Mouse (Mus musculus): Measurements from ENCODE around the gene Mtmr11.
A peak's percentile ranks its signal among the peaks of the same experiment; 100 is the strongest.

The Mtmr11 gene

DNA sequence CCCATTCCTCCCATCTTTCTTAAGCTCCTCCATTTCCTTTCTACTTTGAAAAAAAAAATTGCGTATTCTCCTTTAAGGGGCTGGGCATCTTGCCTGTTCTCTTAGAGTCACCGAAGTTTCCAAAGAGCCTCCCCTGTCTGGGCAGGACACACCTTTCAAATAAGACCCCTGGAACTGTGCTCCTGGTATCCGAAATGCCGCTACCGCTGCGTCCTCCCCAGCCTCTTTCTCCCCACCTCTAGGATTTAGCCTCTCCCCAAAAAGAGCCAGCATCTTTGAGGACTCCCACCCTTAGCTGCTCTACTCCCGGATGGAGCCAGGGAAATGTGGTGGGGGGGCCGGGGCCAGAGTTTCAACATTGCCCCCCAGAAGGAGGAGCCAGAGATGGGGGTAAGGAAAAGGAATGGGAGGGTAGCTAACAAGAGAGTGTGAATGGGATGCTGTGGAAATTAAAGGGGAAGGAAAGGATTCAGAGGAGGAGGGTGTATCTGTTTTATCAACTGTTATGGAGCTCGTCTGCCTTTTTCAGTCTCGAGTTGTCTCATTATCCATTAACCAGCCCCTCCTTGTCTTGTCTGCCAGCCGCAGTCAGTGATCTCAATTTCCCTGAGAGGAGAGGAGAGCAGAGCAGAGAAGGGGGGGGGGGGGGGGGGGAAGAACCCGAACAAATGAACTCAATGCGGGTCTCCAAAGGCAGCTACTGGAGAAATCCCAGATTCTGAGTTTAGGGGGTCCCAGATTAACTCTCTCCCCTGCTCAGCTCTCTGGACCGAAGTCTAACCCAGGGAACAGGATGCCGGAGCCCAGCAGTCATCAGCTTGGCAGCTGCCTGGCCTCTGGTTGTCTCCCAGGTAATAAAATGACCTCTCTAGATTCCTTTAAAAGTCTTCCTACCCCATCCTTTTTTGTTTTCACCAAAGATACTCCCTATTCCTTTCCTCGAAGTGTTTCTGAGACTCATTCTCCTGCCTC lies at the start of gene Mtmr11:
TSS of gene Mtmr11 (plus strand) at position 136 of the 972 bp plus-strand sequence.
- peak; percentile 72 for DNase-seq (ENCODE audit: low read depth, low spot score)

DNA sequence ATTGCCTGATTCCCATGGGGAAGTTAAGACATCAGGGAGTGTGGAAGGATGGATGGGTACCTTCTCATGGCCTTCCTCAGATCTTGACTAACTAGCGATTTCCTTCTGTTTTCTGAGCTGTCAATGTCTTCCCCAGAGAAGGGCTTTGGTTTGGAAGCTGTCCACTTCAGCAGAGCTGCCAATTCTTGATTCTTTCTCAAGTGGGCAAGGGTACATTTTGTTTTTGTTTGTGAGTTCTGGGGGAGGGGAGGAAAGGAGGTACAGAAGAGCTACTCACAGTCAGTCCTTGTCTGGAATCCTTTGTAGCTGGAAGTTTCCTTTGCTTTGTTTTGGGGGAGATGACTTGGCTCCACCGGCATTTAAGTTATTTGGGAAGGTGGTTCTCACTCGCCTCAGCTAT lies 48.6 kb upstream of the Mtmr11 start:
- peak; percentile 49 for DNase-seq (ENCODE audit: low read depth, low spot score)

DNA sequence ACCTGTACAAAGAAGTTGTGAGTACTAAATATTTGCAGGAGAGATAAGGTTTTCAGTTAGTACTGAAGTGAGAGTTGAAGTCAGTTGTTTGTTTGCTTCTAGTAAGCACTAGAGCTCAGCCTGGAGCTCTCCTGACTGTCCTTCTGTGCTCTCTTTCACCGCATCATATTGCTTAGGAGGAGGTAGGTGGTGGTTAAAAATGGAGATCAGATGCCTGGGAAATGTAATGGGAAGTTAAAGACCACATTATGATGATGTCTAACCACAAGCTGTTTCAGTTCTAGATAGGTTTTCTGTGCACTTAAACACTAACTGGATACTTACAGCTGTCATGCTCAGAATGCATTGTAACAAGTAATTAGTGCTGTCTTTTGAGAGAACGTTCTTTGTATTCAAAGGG lies 43.7 kb upstream of the Mtmr11 start:
- DNase-seq (ENCODE audit: low read depth, low spot score): no peak

DNA sequence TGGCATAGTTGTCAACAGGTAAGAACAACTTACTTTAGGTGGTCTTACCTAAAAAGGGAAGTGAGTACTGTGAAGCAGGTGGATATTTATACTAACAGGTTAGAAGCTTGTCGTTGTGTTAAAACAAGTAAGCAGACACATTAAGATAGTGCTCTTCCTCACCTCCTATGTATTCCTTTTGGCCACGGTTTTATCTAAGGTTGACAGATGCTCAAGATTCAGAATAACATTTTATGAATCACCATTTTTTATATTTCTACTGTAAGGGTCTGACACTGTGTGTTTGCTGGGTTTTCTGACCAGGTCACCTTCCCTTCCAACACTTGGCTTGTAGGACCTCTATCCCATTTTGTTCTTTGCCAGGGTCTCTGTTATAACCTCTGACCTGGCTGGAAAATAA lies 43.1 kb upstream of the Mtmr11 start:
- no peak for DNase-seq (ENCODE audit: low read depth, low spot score)

DNA sequence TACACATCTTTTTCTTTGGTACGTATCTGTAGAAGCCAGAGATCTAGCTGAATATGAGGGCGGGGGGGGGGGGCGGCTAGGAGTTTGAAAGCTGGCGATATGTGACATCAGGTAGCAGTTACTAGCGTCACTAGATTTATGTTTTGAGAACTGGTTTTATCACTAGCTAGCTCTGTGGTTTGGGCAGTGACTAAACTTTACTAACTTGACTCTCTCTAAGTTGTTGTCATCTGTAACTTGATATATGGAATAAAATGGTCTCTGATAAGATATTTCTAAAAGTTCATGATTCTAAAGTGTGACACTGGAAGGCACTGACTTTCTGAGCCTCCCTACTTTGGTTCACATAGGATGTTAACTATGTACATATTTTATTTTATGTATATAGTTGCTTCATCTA lies 37.6 kb upstream of the Mtmr11 start:
- DNase-seq (ENCODE audit: low read depth, low spot score): no peak

DNA sequence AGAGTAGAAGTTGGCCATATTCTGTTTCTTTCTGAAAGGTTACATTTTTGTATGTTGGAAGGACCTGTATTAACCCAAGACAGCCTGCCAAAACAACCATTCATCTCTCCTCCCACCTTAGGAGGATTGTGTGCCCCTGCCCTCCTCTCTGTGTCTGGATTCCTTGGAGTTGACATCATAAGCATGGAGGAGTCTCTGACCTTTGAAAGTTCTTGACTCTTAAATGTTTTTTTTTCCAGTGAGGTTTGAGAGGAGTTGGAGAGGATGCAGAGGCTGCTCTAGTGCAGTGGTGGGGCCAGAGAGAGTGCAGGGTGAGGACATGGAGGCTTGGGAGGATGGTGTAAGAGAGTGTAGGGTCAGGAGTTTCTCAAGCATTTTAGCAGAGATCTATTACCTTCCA lies 33.7 kb upstream of the Mtmr11 start:
- DNase-seq (ENCODE audit: low read depth, low spot score): peak; percentile 81

DNA sequence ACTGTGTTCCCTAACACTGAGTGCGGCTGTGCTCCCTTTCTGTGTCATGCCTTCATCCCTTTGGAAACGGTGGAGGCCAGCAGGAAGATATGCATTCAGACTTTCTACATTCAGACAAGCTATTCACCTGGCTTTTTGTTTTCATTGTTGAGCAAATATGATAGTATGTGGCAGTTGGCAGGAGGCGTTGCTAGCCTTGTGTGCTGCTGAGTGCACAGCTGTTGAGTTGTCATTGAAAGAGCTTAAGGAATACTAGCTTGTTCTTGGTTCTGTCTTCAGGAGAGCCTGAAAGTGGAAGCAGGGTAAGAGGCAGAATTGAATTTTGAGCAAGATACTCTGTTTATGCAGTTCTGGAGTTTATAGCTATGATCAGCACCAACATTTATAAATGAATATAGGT lies 29.3 kb upstream of the Mtmr11 start:
- no peak for DNase-seq (ENCODE audit: low read depth, low spot score)

DNA sequence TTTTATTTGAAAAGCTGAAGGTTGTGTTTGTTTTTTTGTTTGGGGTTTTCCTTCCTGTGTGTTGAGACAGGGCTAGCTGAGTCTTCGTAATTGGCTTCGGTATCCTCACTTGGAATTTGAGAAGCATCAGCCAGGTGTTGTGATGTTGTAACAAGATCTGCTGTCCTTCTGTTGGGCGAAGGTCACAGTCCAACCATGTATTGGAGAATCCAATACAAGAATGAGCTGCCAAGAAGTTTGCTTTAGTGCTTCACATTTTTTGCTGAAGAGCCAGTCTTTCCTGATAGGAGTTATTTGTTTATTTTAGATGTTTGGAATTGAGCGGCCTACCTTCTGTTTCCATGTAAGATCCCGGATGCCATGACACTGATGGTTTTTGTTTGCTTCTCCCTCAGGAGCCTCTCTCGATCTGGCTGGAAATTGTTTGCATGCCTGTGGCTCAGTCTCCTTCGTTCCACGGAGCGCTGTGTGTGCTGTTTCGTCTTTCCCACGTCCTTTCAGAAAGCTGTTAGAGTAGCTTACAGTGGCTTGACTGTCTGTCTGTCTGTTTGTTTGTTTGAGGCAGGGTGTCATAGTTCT lies 28.4 kb upstream of the Mtmr11 start:
- DNase-seq (ENCODE audit: low read depth, low spot score): peak; percentile 62

DNA sequence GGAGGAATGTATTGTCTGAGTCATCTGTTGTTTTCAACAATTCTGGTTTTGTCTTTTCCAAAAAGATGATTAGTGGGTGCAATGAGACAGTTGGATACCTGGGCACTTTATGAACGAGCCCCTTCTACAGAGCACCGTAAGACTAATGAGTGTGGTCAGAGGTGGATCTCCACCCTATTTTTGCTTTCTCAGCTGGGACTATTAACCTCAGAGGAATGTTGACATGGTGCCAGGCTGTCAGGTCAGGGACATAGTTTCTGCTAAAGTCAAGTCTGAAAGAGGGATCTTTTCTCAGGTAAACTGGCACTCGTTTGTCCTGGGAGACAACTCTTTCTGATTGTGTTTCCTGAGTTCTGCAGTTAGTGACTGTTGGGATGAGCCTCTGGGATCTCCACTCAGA lies 26.8 kb upstream of the Mtmr11 start:
- DNase-seq (ENCODE audit: low read depth, low spot score): peak; percentile 75

DNA sequence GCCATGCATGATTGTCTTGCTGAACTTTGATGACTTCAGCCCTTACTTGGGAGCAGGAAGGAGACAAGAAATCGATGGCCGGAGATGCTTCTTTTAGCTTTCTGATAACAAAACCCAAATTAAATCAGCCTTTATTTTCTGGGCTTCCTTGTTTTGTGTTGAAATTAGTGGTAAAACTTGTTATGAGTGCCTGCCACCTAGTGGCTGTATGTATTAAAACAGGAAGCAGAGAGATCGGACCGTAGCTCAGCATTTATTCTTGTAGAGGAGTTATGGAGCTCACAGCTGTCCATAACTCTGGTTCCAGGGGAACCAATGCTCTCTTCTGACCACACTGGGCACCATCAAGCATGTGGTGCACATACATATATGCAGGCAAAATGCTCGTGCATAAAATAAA lies 13.9 kb upstream of the Mtmr11 start:
- DNase-seq (ENCODE audit: low read depth, low spot score): peak; percentile 86

DNA sequence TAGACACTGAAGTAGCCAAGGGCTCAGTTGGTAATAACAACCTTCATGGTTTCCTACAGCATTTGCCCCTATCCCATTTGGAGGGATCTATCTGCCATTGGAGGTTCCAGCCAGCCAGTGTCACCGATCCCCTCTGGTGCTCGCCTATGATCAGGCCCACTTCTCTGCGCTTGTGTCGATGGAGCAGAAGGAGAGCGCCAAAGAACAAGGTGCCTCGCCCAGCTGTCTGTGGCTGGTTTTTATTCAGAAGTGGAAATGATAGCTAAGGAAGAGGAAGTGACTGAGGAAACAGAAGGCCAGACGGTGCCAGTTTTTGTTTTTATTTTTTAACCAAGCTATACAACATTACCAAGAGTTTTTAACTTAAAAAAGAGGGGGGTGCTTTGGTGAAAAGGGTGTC lies 10.0 kb upstream of the Mtmr11 start:
- no peak for DNase-seq (ENCODE audit: low read depth, low spot score)

DNA sequence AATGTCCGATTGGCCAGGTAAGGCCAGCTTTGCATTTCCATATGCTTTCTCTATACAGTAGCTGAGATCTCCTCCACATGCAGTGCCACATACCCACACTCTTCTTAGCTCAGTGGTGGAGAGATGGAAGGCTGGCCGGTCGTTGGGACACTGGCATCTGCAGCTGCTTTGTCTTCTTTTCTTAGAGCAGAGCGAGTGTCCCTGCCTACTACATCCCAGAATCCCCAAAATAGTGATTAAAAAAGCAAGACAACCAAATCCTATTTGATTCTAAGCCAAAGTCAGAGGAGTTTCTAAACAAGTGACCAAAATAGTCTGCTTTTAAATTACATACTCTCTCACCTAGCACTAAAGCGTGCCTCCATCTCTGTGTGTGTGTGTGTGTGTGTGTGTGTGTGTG lies 9.2 kb upstream of the Mtmr11 start:
- DNase-seq (ENCODE audit: low read depth, low spot score): no peak

DNA sequence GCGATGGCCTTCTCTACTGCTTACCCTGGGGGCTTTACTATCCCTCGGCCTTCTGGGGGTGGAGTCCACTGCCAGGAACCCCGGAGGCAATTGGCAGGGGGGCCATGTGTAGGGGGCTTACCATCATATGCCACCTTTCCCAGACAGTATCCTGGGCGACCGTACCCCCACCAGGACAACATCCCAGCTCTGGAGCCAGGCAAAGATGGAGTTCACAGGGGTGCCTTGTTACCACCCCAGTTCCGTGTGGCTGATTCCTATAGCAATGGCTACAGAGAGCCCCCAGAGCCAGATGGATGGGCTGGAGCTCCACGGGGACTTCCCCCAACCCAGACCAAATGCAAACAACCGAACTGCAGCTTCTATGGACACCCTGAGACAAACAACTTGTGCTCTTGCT lies 6.3 kb upstream of the Mtmr11 start:
- no peak for DNase-seq (ENCODE audit: low read depth, low spot score)

DNA sequence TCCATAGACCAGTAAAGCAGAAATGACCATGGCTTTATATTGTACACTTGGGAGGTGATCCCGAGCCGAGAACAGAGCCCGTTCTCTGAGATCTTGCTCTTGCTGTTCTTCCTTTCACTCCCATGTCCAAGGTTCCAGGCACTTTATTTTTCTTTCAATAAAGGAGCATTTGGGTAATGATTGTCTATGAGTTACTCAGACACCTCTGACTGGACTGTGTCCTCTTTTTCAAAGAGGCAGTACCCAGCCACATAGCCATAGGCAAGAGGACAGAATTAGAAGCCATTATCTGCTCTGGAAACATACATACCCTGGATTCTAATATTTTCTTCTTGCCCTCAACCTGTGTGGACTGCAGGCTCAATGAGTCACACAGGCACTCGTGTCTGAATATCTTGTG lies 2.0 kb upstream of the Mtmr11 start:
- no peak for DNase-seq (ENCODE audit: low read depth, low spot score)

DNA sequence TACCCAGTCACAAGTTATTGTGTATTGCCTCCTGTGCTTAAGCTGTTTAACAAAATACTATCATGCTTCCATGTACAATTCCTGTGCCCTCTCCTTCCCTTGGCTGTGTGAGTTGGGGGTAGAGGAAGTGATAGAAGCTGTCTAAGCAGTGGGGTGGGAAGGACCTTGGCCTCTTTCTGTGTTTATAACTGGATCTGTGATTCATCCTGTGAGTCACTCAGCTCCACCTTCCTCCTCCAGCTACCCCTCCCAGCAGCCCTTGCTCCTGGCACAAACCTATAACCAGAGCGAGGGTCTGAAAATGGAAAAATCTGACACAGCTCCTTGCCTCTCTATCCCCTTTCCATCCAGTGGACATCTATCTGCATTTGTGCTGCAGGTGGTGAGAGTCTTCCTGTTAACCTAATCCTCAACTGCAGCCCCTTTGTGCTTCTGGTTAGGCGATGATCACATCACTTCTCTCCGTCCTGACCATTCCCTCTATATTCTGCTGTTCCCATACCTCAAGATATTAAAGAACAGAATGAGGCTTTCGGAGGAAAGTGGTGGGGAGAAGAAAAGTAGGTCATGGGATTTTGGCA lies 1.5 kb upstream of the Mtmr11 start:
- DNase-seq (ENCODE audit: low read depth, low spot score): peak; percentile 96

DNA sequence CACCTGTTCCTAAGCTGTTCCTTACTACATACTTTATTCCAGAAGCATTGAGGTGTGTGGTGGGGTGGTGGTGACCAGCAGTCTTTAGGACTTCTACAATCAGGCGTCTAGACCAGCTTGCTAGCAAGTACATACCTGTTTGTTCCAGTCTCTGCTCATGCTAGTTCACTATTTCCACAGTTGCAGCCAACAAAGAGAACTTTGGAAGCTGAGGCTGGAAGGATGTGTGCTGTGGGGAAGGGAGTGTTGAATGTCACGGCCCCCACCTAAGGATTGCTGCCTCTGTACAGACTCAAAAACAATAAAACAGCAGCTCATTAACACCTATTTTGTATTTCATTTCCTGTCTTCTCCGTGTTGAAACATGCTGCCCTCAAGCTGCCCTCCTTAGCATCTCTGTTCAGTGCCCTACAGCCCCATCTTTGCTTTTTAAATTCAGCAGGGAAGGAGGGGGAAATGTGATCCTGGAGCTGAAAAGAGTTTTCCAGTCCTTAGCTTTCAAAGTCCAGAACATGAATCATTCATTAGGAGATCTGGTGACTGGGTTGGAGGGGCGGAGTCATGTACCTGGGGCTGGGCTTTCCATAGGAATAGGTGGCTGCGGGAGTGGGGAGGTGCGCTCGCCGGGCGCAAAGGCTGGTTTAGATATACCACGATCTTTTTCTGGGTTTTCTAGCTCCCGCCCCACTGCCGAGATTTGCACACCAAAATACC lies 844 bp upstream of the Mtmr11 start:
- peak; percentile 96 for DNase-seq (ENCODE audit: low read depth, low spot score)

DNA sequence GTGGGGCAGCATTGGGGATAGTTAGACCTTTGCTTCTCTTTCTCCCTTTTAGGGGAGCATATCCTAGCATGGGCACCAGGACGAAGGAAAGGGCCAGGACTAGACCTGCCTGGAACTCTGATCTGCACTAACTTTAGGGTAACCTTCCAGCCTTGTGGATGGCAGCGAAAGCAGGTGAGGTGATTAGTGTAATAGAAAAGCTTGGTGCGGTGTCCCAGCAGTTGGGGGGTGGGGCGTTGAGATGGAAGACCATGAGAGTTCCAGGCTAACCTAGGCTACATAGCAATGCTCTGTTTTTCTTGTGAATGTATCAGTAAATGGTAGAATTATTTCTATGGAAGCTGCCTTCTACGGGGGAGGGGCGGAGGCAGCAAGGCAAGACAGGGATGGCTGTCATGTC lies 1.2 kb downstream of the Mtmr11 start:
- DNase-seq (ENCODE audit: low read depth, low spot score): no peak

DNA sequence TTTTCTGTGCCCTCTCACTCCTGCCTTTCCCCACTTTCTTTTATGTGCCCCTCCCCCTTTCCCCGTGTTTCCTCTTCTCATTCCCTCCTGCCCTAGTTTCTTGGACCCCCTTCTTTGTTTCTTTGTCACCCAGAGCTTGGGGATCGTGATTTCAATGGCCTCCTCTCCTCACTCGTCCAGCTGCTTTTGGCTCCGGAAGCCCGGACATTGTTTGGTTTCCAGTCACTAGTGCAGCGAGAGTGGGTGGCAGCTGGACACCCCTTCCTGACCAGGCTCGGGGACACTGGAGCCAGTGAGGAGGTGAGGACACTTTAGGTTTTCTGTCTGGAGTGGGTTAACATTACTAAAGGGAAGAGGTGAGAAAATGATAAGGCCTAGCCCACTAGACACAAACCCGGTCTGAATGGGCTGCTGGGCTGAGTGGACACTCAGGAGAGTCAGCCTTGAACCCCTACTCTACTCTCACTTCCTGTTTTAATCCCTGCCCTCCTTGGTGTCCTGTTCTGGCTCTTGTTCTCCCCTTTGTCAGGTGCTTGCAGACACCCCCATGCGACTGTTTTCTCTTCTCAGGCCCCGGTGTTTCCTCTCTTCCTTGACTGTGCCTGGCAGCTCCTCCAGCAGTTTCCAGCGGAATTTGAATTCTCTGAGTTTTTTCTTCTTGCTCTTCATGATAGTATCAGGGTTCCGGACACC lies 6.8 kb downstream of the Mtmr11 start:
- no peak for DNase-seq (ENCODE audit: low read depth, low spot score)

DNA sequence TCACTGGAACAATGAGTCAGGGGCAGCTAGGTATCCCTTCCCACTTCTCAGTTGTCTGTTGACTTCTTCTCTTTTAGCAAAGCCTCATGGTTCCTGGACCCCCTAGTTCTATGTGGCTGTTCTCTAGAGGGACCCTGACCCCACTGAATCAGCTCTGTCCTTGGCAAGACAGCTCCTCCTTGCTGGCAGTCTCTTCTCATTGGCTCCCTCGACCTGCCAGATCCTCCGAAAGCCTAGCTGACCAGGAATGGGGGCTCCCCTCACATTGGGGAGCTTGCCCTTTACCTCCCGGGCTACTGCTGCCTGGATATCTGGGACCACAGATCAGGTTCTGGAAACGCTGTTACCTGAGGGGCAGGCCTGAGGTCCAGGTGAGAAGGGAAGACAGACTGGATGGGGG lies 8.5 kb downstream of the Mtmr11 start:
- DNase-seq (ENCODE audit: low read depth, low spot score): no peak

DNA sequence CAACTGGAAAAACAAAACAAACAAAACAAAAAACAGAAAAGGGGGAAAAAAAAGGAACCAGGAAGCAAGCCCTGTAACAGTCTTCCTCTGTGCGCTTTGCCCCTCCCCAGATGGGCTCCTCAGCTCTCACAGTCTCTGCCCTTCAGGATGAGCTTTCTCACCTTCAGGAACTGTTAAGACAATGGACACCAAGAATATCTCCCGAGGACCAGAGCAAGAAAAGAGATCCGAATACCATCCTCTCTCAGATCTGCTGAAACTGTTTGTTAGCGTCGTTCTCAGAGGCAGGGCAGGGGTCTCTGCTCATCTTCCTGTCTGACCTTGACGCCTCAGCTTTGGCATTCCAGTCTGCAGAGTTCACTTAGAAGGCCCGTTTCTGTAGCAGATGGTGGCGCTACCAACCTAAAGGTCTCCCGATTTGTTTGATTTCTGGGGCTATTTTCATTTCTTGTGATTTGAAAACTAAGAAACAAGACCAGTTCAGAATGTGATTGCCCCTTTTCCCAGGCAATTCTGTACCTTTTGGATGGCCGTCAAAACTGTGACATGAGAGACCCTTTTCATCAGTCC lies 9.3 kb downstream of the Mtmr11 start:
- no peak for DNase-seq (ENCODE audit: low read depth, low spot score)

DNA sequence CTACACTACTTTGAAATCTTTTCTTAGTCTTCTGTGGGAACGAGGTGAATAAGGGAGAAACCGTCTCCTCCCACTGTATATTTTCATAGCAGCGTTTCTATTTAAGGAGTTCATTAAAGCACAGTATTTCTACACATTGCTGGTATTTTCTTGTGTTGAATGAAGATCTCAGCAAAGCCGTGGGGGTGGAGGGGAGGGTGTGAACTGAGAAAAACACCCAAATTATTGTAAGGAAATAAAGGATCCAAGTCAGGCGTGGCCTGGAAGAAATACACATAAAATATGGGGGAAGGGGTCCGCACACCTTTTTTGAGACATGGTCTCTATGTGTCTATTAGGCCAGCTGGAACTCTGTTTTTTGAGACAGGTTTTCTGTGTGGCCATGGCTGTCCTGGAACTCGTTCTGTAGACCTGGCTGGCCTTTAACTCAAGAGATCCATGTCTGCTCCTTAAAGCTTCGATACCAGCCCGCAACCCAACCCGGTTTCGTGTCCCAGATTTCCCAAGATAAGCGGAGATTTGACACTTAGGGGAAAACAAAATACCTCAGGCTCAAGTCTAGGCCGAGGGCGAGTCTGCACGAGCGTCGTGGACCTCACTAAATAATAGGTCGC lies 9.9 kb downstream of the Mtmr11 start:
- DNase-seq (ENCODE audit: low read depth, low spot score): no peak

Measured in 3T3-L1 (cell line).